Mouse (Mus musculus): Measurements from ENCODE around the gene Tstd2. TPM values are rescaled to one million over a fixed set of nuclear protein-coding genes. Genes with fewer than 3 reads are reported as not detected.
A peak's percentile ranks its signal among the peaks of the same experiment; 100 is the strongest.

Gene Tstd2
- polyA plus RNA-seq, 1 experiment from 2014 or later = 39.1 TPM

DNA sequence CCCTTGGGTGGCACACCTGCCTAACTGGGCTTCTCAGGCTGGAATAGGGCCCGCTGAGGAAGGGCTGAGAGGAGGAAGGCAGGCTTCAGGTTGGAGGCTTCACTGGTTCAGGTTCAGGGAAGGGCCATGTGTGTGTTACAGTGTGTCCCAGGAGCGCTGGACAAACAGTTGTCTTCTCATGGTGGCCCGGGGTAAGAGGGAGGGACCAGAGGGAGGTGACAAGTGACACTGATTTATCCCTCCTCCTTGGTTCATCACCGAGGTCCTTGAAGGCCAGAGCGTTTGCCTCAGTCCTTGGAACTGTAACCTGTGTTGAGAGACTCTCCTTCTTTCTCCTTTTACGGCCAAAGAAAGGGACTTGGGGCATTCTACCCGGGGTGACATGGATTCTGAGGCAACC lies 38.0 kb downstream of the Tstd2 start:
- H3K27me3 ChIP-seq (ENCODE audit: insufficient read depth, low read length) = no peaks in the 10 kb centered on the region
- no peak overlapping the region for H3K4me2 ChIP-seq (replicated peaks; ENCODE audit: low read depth, low read length)
- H3K36me3 ChIP-seq (ENCODE audit: insufficient read depth, low read length) = no peaks in the 10 kb centered on the region
- H3K4me3 ChIP-seq (ENCODE audit: low read length) = no peak overlapping the region
- peak overlapping the region; percentile 89 for H3K27ac ChIP-seq (ENCODE audit: low read length)
- WGBS = 27% methylated on average over 7 of the region's 7 CpGs
- peak; percentile 68 for ATAC-seq (ENCODE audit: low FRiP score, low TSS enrichment)
- H3K4me1 ChIP-seq (ENCODE audit: insufficient read depth, low read length) = peaks cover 28% of the 10 kb centered on the region
- H3K9me3 ChIP-seq (ENCODE audit: low read length) = no peaks in the 10 kb centered on the region
- H3K9ac ChIP-seq (replicated peaks; ENCODE audit: low read length) = no peak overlapping the region

DNA sequence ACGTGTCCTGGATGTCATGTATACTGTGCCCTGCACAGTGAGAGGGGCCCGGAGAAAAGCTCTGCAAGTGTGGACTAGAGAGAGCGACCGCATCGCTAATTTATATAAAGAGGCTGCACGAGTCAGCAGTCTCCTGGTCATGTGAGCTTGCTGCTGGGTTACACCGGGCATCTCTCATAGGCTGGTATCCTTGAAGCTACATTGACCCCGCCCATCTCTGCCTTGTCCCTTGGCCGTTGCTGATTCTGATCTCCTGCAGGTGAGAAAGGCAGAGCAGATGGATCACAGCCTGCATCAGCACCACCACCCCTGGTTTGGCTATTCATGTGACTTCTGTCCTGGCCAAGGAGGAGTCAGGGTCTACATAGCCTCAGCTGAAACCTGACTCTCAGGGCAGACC lies 39.4 kb downstream of the Tstd2 start:
- 54% methylated on average over 9 of the region's 9 CpGs for WGBS
- Histone ChIP-seq H3K36me3 (ENCODE audit: insufficient read depth, low read length) (no peaks in the 10 kb centered on the region), H3K9ac (replicated peaks; ENCODE audit: low read length) (no peak overlapping the region), H3K4me2 (replicated peaks; ENCODE audit: low read depth, low read length) (no peak overlapping the region), H3K27me3 (ENCODE audit: insufficient read depth, low read length) (no peaks in the 10 kb centered on the region), H3K27ac (ENCODE audit: low read length) (no peak overlapping the region; the same call in 1 of the 2 replicates), H3K9me3 (ENCODE audit: low read length) (no peaks in the 10 kb centered on the region), H3K4me1 (ENCODE audit: insufficient read depth, low read length) (peaks cover 28% of the 10 kb centered on the region), H3K4me3 (ENCODE audit: low read length) (no peak overlapping the region)
- ATAC-seq (ENCODE audit: low FRiP score, low TSS enrichment) = no peak

DNA sequence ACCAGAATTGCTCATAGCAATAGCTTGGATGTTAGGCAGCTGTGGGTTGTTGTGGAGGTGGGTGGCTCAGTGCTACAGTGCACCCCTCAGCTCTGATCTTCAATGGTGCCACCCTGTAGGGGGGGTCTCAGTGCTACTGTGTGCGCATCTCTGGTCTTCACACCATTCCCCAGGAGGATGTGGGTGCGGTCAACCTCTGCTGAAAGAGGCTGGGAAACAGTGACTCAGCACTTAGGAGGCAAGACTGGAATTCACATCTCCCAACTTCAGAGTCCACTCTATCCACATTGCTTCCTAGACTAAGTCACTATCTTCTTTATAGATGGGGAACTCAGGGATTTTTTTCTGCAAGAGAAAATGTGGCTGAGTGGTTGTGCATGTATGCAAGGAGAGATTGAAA lies 40.9 kb downstream of the Tstd2 start:
- 93% methylated on average over 2 of the region's 2 CpGs for WGBS
- H3K9ac ChIP-seq (replicated peaks; ENCODE audit: low read length) = no peak overlapping the region
- no peaks in the 10 kb centered on the region for H3K9me3 ChIP-seq (ENCODE audit: low read length)
- no peak overlapping the region for H3K4me3 ChIP-seq (ENCODE audit: low read length)
- H3K36me3 ChIP-seq (ENCODE audit: insufficient read depth, low read length) = no peaks in the 10 kb centered on the region
- H3K27me3 ChIP-seq (ENCODE audit: insufficient read depth, low read length) = no peaks in the 10 kb centered on the region
- ATAC-seq (ENCODE audit: low FRiP score, low TSS enrichment) = no peak
- H3K27ac ChIP-seq (ENCODE audit: low read length) = no peak overlapping the region
- H3K4me1 ChIP-seq (ENCODE audit: insufficient read depth, low read length) = peaks cover 28% of the 10 kb centered on the region
- H3K4me2 ChIP-seq (replicated peaks; ENCODE audit: low read depth, low read length) = no peak overlapping the region

DNA sequence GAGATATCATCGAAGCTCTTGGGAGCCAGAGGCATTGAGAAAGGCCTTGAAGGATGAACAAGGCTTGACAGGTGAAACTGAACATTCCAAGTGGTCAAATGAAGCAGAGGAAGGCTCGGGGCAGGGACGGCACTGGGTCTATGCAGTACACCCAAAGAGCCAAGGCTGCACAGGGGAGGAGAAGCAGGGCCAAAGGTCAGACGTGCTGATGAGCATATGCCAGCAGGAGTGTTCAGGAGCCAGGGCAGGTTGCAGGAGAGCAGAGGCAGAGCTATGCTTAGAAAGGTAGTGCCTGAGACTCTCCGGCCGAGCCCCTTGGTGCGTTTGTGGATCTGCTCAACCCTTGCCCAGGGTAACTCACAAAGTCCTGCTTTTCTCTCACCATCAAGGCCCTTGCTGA lies 41.9 kb downstream of the Tstd2 start:
- no peak overlapping the region for H3K9ac ChIP-seq (replicated peaks; ENCODE audit: low read length)
- no peak overlapping the region for H3K27ac ChIP-seq (ENCODE audit: low read length)
- no peaks in the 10 kb centered on the region for H3K36me3 ChIP-seq (ENCODE audit: insufficient read depth, low read length)
- H3K9me3 ChIP-seq (ENCODE audit: low read length) = no peaks in the 10 kb centered on the region
- no peak overlapping the region for H3K4me2 ChIP-seq (replicated peaks; ENCODE audit: low read depth, low read length)
- H3K4me1 ChIP-seq (ENCODE audit: insufficient read depth, low read length) = peaks cover 26% of the 10 kb centered on the region
- ATAC-seq (ENCODE audit: low FRiP score, low TSS enrichment) = no peak
- H3K27me3 ChIP-seq (ENCODE audit: insufficient read depth, low read length) = no peaks in the 10 kb centered on the region
- WGBS = 93% methylated on average over 7 of the region's 7 CpGs
- no peak overlapping the region for H3K4me3 ChIP-seq (ENCODE audit: low read length)

DNA sequence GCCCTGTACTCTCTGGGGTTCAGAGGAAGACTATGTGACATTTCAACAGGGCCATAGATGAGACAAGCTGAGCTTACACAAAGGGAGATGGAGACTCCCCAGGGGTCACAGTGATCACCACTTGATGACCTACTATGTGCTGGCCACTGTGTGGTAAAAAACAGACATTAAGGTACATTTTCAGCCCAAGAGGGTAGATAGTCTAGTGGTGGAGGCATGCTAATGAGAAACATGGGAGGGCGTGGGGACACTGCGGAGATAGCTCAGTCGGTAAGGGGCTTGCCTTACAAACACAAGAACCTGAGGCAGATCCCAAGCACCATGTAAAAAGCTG lies 42.7 kb downstream of the Tstd2 start:
- 100% methylated on average over 3 of the region's 3 CpGs for WGBS
- H3K9me3 ChIP-seq (ENCODE audit: low read length) = no peaks in the 10 kb centered on the region
- no peak overlapping the region for H3K4me2 ChIP-seq (replicated peaks; ENCODE audit: low read depth, low read length)
- no peak overlapping the region for H3K27ac ChIP-seq (ENCODE audit: low read length)
- H3K9ac ChIP-seq (replicated peaks; ENCODE audit: low read length) = no peak overlapping the region
- H3K4me1 ChIP-seq (ENCODE audit: insufficient read depth, low read length) = peaks cover 18% of the 10 kb centered on the region
- no peaks in the 10 kb centered on the region for H3K36me3 ChIP-seq (ENCODE audit: insufficient read depth, low read length)
- no peak for ATAC-seq (ENCODE audit: low FRiP score, low TSS enrichment)
- no peaks in the 10 kb centered on the region for H3K27me3 ChIP-seq (ENCODE audit: insufficient read depth, low read length)
- H3K4me3 ChIP-seq (ENCODE audit: low read length) = no peak overlapping the region

DNA sequence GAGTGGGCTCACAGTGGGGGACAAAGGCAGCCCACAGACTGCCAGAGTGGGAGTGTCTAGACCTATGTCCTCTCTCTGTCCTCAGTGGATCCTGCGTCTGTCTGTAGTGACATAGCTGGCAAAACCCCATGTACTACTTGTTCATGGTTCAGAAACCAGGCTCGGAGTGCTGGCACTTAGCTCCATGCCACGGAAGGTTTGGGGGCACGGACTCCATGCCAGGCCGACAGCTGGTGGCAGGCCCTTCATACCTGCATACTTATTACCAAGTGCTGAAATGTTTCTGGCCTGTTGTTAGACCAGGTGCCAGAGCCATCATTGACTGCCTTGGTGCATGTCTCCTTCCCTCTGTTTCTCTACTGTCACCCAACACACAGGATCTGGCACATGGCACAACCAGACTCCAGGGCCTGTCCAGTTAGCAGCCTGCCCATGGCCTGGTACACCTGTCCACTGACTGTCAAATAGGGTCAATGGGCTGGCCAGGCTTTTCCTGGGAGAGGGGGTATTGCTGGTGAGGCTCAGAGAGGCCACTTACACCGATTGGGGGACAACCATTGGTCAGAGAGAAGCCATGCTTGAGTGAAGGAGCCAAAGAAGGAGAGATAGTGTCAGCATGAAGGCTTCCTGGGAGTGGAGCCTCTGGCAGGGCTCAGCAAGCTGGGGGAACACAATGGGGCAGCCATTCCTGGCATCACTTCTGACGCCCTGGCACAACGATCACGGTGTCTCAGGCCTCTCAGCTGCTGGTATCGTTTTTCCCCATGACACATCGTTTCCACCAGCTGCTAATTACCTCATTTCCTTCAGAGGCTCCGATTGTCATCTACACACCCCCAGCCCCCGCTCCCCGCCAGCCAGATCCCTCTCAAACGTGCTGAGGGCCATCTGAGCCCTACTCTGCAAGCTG lies 43.3 kb downstream of the Tstd2 start:
- no peak overlapping the region for H3K9ac ChIP-seq (replicated peaks; ENCODE audit: low read length)
- 46% methylated on average over 15 of the region's 15 CpGs for WGBS
- no peaks in the 10 kb centered on the region for H3K27me3 ChIP-seq (ENCODE audit: insufficient read depth, low read length)
- H3K4me3 ChIP-seq (ENCODE audit: low read length) = no peak overlapping the region
- ATAC-seq (ENCODE audit: low FRiP score, low TSS enrichment) = no peak
- peaks cover 13% of the 10 kb centered on the region for H3K4me1 ChIP-seq (ENCODE audit: insufficient read depth, low read length)
- no peak overlapping the region for H3K27ac ChIP-seq (ENCODE audit: low read length)
- H3K36me3 ChIP-seq (ENCODE audit: insufficient read depth, low read length) = no peaks in the 10 kb centered on the region
- H3K4me2 ChIP-seq (replicated peaks; ENCODE audit: low read depth, low read length) = no peak overlapping the region
- no peaks in the 10 kb centered on the region for H3K9me3 ChIP-seq (ENCODE audit: low read length)

DNA sequence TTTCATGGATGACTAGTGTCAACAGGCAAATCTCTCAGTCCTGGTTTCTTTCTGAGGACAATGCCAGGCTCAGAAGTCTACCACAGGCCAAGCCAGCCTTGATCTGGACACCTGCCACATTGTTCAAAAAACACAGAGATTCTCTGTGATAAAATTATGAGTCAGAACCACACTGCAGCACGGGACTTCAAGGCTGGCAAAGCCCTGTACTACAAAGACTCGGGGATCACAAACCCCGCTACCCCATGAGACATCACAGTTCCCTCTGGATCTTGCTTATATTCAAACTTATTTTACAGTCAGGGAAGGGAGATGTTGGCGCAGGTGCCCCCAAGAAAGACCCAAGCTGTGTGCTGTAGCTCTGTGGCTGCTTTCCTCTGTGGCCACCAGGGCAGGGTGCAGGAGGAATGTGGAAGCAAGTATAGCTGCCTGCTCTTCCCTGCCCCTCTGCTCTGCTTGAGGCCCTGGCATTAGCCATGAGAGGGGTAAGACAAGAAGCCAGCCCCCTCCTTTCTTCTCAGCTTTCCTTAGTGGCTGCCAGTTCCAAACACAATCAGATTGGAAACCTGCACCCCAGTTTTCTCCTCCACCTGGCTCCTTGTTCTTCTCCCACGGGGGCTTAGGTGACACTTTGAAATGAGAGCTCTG lies 45.9 kb downstream of the Tstd2 start:
- Histone ChIP-seq H3K36me3 (ENCODE audit: insufficient read depth, low read length) (no peaks in the 10 kb centered on the region), H3K27ac (ENCODE audit: low read length) (no peak overlapping the region), H3K27me3 (ENCODE audit: insufficient read depth, low read length) (no peaks in the 10 kb centered on the region), H3K4me3 (ENCODE audit: low read length) (no peak overlapping the region), H3K4me1 (ENCODE audit: insufficient read depth, low read length) (peaks cover 4% of the 10 kb centered on the region), H3K9ac (replicated peaks; ENCODE audit: low read length) (no peak overlapping the region), H3K9me3 (ENCODE audit: low read length) (no peaks in the 10 kb centered on the region), H3K4me2 (replicated peaks; ENCODE audit: low read depth, low read length) (no peak overlapping the region)
- 79% methylated on average over 5 of the region's 5 CpGs for WGBS
- no peak for ATAC-seq (ENCODE audit: low FRiP score, low TSS enrichment)

DNA sequence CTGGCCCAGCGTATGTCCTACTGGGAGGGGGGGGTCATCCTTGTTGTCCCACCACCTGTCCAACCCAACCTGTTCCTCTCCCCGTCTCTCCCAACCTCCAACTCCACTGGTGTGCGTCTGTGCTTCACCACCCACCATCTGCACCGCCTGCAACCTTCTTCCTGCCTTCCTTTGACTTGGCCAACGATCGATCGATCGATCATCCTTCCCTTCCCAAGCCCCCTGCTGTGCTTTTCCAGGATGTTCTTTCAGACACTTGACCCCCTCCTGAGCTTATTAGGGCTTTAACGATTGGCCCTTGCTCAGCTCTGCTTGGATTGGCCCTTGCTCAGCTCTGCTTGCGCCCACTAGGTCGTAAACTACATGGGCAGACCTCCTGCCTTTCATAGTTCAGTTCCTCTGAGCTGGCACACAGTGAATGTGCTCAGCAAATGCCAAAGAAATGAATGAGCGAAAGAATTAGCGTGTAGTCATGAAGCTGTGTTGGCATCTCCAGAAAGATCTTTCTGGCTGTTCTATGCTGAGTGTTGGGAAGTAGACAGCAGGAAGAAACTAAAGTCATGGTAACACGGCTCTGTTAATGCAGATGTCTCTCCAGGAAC lies 48.9 kb downstream of the Tstd2 start:
- ATAC-seq (ENCODE audit: low FRiP score, low TSS enrichment) = no peak
- H3K36me3 ChIP-seq (ENCODE audit: insufficient read depth, low read length) = no peaks in the 10 kb centered on the region
- H3K27me3 ChIP-seq (ENCODE audit: insufficient read depth, low read length) = no peaks in the 10 kb centered on the region
- no peak overlapping the region for H3K27ac ChIP-seq (ENCODE audit: low read length)
- no peak overlapping the region for H3K4me2 ChIP-seq (replicated peaks; ENCODE audit: low read depth, low read length)
- no peak overlapping the region for H3K4me3 ChIP-seq (ENCODE audit: low read length)
- H3K9ac ChIP-seq (replicated peaks; ENCODE audit: low read length) = no peak overlapping the region
- WGBS = 71% methylated on average over 14 of the region's 14 CpGs
- no peaks in the 10 kb centered on the region for H3K9me3 ChIP-seq (ENCODE audit: low read length)
- H3K4me1 ChIP-seq (ENCODE audit: insufficient read depth, low read length) = peaks cover 7% of the 10 kb centered on the region

DNA sequence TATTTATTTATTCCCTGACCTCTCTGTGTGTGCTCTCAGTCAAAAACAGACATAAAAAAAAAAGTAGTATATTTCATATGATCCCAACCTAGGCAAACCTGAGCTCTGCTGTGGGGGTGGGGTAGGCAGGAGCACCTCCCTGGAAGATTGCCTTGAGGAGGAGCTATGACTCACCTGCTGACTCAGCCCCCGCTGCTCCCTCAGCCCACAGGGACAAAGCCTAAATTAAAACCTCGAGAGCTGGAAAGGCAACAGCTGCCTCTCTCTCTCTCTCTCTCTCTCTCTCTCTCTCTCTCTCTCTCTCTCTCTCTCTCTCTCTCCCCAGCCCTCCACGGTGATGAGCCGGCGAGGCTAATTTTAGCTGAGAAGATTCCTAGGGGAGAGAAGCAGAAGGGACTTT lies 50.6 kb downstream of the Tstd2 start:
- H3K27ac ChIP-seq (ENCODE audit: low read length) = no peak overlapping the region
- H3K4me1 ChIP-seq (ENCODE audit: insufficient read depth, low read length) = peaks cover 7% of the 10 kb centered on the region
- 25% methylated on average over 5 of the region's 5 CpGs for WGBS
- no peak overlapping the region for H3K4me2 ChIP-seq (replicated peaks; ENCODE audit: low read depth, low read length)
- H3K36me3 ChIP-seq (ENCODE audit: insufficient read depth, low read length) = no peaks in the 10 kb centered on the region
- ATAC-seq (ENCODE audit: low FRiP score, low TSS enrichment) = no peak
- H3K27me3 ChIP-seq (ENCODE audit: insufficient read depth, low read length) = no peaks in the 10 kb centered on the region
- no peak overlapping the region for H3K9ac ChIP-seq (replicated peaks; ENCODE audit: low read length)
- no peaks in the 10 kb centered on the region for H3K9me3 ChIP-seq (ENCODE audit: low read length)
- no peak overlapping the region for H3K4me3 ChIP-seq (ENCODE audit: low read length)

DNA sequence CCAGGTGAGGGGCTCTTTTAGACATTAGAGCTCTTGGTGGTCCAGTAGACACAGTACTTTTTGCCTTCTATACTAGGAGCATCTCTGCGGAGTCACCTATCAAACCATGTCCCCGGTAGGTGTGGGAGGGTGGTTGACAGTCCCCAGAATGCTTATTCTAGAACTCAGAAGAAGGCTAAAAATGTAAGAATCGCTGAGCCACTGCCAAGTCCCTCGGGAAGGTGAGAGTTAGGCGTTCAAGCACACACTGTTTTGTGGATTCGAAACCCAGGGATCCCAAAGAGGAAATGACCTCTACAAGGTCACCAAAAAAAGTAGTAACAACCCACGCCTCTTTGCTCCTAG lies 51.1 kb downstream of the Tstd2 start:
- no peak overlapping the region for H3K4me2 ChIP-seq (replicated peaks; ENCODE audit: low read depth, low read length)
- peaks cover 7% of the 10 kb centered on the region for H3K4me1 ChIP-seq (ENCODE audit: insufficient read depth, low read length)
- WGBS = 59% methylated on average over 7 of the region's 7 CpGs
- H3K9ac ChIP-seq (replicated peaks; ENCODE audit: low read length) = no peak overlapping the region
- no peaks in the 10 kb centered on the region for H3K36me3 ChIP-seq (ENCODE audit: insufficient read depth, low read length)
- H3K9me3 ChIP-seq (ENCODE audit: low read length) = no peaks in the 10 kb centered on the region
- no peak overlapping the region for H3K4me3 ChIP-seq (ENCODE audit: low read length)
- H3K27ac ChIP-seq (ENCODE audit: low read length) = no peak overlapping the region
- H3K27me3 ChIP-seq (ENCODE audit: insufficient read depth, low read length) = no peaks in the 10 kb centered on the region
- no peak for ATAC-seq (ENCODE audit: low FRiP score, low TSS enrichment)

Data from kidney, embryonic 16.5 days (tissue).